Mouse (Mus musculus): ENCODE results near the gene Vmn1r168. TPM values are rescaled to one million over a fixed set of nuclear protein-coding genes. Genes with fewer than 3 reads are reported as not detected.

Vmn1r168 gene
- polyA plus RNA-seq (2015; fragmentation: Illumina TruSeq; extraction: RNeasy Lipid Tissue Mini Kit (QIAGEN cat#74804); ENCODE audit: low read depth, low replicate concordance) = not detected

DNA sequence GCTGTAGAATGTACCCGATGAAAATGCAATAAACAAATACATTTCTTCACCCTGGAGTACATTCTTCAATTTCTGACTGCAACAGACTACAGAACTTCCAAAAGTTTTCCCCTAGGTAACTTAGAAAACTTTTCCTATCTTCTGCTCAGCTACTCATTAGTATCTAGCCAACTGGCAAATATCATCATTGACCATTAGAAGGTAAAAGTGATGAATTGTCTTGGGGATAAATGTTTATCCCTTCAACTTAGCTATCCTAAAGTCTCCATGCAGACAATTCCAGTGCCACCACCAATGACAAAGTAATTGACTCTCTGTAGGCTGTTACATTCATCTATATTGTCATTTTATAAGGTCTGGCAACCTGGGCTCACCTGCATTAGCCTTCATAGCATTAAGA lies at the start of gene Vmn1r168:
Vmn1r168 (plus strand) TSS at position 301 of the 400 bp plus-strand sequence.

DNA sequence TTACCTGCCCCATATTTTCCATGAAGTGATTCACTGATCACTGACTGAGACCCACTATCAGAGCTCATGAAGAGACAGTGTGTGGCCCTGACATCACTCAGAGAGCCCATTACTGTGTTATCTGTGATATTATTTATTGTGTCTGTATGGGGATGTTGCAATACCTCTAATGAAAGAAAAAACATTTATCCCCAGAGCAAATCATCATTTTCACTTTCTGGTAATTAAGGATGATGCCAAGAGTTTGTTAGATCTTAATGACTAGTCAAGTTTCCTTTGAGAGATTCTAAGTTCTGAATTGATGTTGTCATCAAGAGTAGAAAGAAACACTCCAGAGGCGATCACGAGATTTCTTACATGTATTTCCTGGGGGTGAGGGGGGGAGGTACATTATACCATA lies 32.4 kb upstream of the Vmn1r168 start, which contains the start of gene Vmn1r167:
Vmn1r167 (minus strand) TSS at position 101 of the 400 bp plus-strand sequence.

DNA sequence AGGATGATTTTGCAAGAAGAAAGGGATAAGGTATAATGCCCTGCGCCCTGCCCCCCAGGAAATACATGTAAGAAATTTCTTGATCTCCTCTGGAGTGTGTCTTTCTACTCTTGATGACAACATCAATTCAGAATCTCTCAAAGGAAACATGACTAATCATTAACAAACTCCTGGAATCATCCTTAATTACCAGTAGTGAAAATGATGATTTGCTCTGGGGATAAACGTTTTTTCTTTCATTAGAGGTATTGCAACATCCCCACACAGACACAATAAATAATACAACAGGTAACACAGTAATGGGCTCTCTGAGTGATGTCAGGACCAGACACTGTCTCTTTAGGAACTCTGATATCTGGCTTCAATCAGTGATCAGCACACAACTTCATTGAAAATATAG lies 35.7 kb downstream of the Vmn1r168 start, which contains the start of gene Vmn1r169:
Vmn1r169 (plus strand) TSS at position 301 of the 400 bp plus-strand sequence.

Other genes starting within 250 kb of the Vmn1r168 start
- not detected for gene Nlrp4e, start 238.5 kb upstream of the Vmn1r168 start, polyA plus RNA-seq (2015; fragmentation: Illumina TruSeq; extraction: RNeasy Lipid Tissue Mini Kit (QIAGEN cat#74804); ENCODE audit: low read depth, low replicate concordance)
- not detected for gene Nlrp5, start 153.8 kb upstream of the Vmn1r168 start, polyA plus RNA-seq (2015; fragmentation: Illumina TruSeq; extraction: RNeasy Lipid Tissue Mini Kit (QIAGEN cat#74804); ENCODE audit: low read depth, low replicate concordance)
- not detected for gene Vmn1r167, start 32.5 kb upstream of the Vmn1r168 start, polyA plus RNA-seq (2015; fragmentation: Illumina TruSeq; extraction: RNeasy Lipid Tissue Mini Kit (QIAGEN cat#74804); ENCODE audit: low read depth, low replicate concordance)
- not detected for gene Vmn1r169, start 35.8 kb downstream of the Vmn1r168 start, polyA plus RNA-seq (2015; fragmentation: Illumina TruSeq; extraction: RNeasy Lipid Tissue Mini Kit (QIAGEN cat#74804); ENCODE audit: low read depth, low replicate concordance)
- not detected for gene Vmn1r170, start 66.4 kb downstream of the Vmn1r168 start, polyA plus RNA-seq (2015; fragmentation: Illumina TruSeq; extraction: RNeasy Lipid Tissue Mini Kit (QIAGEN cat#74804); ENCODE audit: low read depth, low replicate concordance)
- gene Vmn1r171, start 91.0 kb downstream of the Vmn1r168 start, polyA plus RNA-seq (2015; fragmentation: Illumina TruSeq; extraction: RNeasy Lipid Tissue Mini Kit (QIAGEN cat#74804); ENCODE audit: low read depth, low replicate concordance) = not detected
- gene Vmn1r172, start 118.6 kb downstream of the Vmn1r168 start, polyA plus RNA-seq (2015; fragmentation: Illumina TruSeq; extraction: RNeasy Lipid Tissue Mini Kit (QIAGEN cat#74804); ENCODE audit: low read depth, low replicate concordance) = not detected
- gene Vmn1r173, start 161.0 kb downstream of the Vmn1r168 start, polyA plus RNA-seq (2015; fragmentation: Illumina TruSeq; extraction: RNeasy Lipid Tissue Mini Kit (QIAGEN cat#74804); ENCODE audit: low read depth, low replicate concordance) = not detected
- gene Vmn1r174, start 212.5 kb downstream of the Vmn1r168 start, polyA plus RNA-seq (2015; fragmentation: Illumina TruSeq; extraction: RNeasy Lipid Tissue Mini Kit (QIAGEN cat#74804); ENCODE audit: low read depth, low replicate concordance) = not detected

All from brain, adult 10 weeks (tissue).